Mouse (Mus musculus) cerebellum, adult 9-10 months (tissue): ENCODE measurements around the gene Plppr2.

Experiments used
- DNase-seq: peaks from one replicate; pipeline ENCODE4 v3.0.0; 2022

The Plppr2 gene

GRCm38 (mm10) chr9:21932445-21933137 lies 4.2 kb upstream of the Plppr2 start:
- DNase-seq, result no peak

- DNase-seq, result no peak
Measured at GRCm38 (mm10) chr9:21934021-21934420, 2.8 kb upstream of the Plppr2 start.

GRCm38 (mm10) chr9:21935466-21936131 lies 1.2 kb upstream of the Plppr2 start:
- no peak for DNase-seq

- no peak for DNase-seq
Measured at GRCm38 (mm10) chr9:21937711-21938175, 910 bp downstream of the Plppr2 start.

- DNase-seq, result no peak
Measured at GRCm38 (mm10) chr9:21938234-21938855, 1.5 kb downstream of the Plppr2 start.

GRCm38 (mm10) chr9:21943046-21943445 lies 6.2 kb downstream of the Plppr2 start:
- DNase-seq, result no peak

- no peak for DNase-seq
Measured at GRCm38 (mm10) chr9:21943638-21944037, 6.8 kb downstream of the Plppr2 start.

GRCm38 (mm10) chr9:21944267-21944666 lies 7.4 kb downstream of the Plppr2 start:
- no peak for DNase-seq

- DNase-seq, result no peak
Measured at GRCm38 (mm10) chr9:21947540-21948130, 10.8 kb downstream of the Plppr2 start.

- DNase-seq, result no peak
Measured at GRCm38 (mm10) chr9:21948146-21948545, 11.3 kb downstream of the Plppr2 start.

- no peak for DNase-seq
Measured at GRCm38 (mm10) chr9:21948790-21949189, 12.0 kb downstream of the Plppr2 start.

- no peak for DNase-seq
Measured at GRCm38 (mm10) chr9:21950322-21950721, 13.5 kb downstream of the Plppr2 start.

- no peak for DNase-seq
Measured at GRCm38 (mm10) chr9:21951977-21952376, 15.1 kb downstream of the Plppr2 start.

GRCm38 (mm10) chr9:21953600-21953999 lies 16.8 kb downstream of the Plppr2 start:
- no peak for DNase-seq

GRCm38 (mm10) chr9:21954635-21955034 lies 17.8 kb downstream of the Plppr2 start:
- peak; percentile 74 for DNase-seq

- no peak for DNase-seq
Measured at GRCm38 (mm10) chr9:21955225-21955569, 18.4 kb downstream of the Plppr2 start.

- DNase-seq, result peak; percentile 100
Measured at GRCm38 (mm10) chr9:21955570-21956281, 18.9 kb downstream of the Plppr2 start, which contains the start of gene Swsap1. Gene Swsap1 (plus strand): TSS chr9:21955755.

- no peak for DNase-seq
Measured at GRCm38 (mm10) chr9:21958372-21958771, 21.5 kb downstream of the Plppr2 start.

- DNase-seq, result no peak
Measured at GRCm38 (mm10) chr9:21959244-21959643, 22.4 kb downstream of the Plppr2 start.

- DNase-seq, result no peak
Measured at GRCm38 (mm10) chr9:21960135-21960534, 23.3 kb downstream of the Plppr2 start.

GRCm38 (mm10) chr9:21960558-21961208 lies 23.9 kb downstream of the Plppr2 start:
- DNase-seq, result no peak

GRCm38 (mm10) chr9:21961366-21961980 lies 24.6 kb downstream of the Plppr2 start:
- no peak for DNase-seq
